In the genomic region with DNA sequence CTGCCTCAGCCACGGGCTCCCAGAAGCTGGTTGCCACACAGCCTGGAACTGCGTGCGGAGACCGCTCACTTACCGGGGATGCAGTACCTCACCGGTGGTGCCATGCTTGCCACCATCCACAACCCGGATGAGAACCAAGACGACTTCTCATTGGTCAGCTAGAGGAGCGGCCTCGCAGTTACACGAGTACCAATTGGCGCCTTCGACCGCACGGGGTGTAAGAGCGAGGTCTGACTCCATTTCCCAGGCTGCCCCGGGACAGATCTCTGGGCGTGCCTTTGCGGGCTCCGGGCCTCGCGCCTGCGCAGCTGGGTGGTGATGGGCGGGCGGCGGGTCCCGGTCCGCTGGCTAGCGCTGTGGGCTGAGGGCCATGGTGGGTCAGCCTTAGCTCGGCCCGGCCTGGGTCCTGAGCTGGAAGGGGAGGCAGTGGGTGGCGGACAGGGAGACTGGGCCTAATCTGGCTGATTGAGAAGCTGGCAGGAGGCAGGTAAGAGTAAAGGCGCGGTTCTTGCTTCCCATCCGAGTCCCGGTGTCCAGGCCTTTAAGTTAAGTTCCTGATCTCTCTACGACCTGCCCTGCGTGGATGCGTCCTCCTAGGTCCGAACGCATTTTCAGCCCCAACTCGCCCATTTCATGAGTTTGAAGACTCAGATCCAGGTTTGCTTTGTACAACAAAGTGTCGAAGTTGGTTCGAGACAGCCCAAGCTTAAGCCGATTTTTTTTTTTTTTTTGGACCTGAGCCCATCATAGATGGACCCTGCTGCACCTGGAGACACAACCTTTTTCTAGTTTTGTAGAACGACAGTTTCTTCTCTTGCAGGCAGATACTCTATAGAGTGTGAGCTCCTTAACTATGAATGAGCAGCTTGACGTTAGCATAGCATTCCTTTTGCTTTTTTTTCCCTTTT, we compare ENCODE assay signal across 8 mouse cellular contexts. TPM values are rescaled to one million over a fixed set of nuclear protein-coding genes. Genes with fewer than 3 reads are reported as not detected.
DNase-seq lines count a peak whose midpoint lies in the region; ATAC-seq lines count a peak whose summit lies in the region.

A gene (minus strand): TSS at position 245 of the 908 bp plus-strand sequence.
A gene (plus strand): TSS at position 302 of the 908 bp plus-strand sequence.

- H3K9ac ChIP-seq in hindbrain, embryonic 14.5 days = peak within 1 kb of the TSS; percentile 85

- under 1% methylated on average over 47 of the region's 47 CpGs for WGBS in hindbrain, embryonic 14.5 days

- H3K36me3 ChIP-seq in hindbrain, embryonic 14.5 days (replicated peaks; ENCODE audit: control insufficient read depth, insufficient read depth) = peaks cover 38% of the 10 kb centered on the region

- peak within 1 kb of the TSS; percentile 85 for H3K4me3 ChIP-seq in hindbrain, embryonic 14.5 days (replicated peaks; ENCODE audit: low read length)

- H3K4me2 ChIP-seq in hindbrain, embryonic 14.5 days (replicated peaks) = peak within 1 kb of the TSS; percentile 95

- peaks cover 21% of the 10 kb centered on the region for H3K4me1 ChIP-seq in hindbrain, embryonic 14.5 days (replicated peaks; ENCODE audit: control insufficient read depth, insufficient read depth, low read length)

- peak; percentile 99 for DNase-seq in R1 (ENCODE audit: low read depth, low spot score)
- DNase-seq in cerebellum, postnatal 25 days = peak; percentile 98 to 99
- peak; percentile 99 for DNase-seq in frontal cortex, postnatal 25 days (ENCODE audit: low spot score in 2 of 2)
- DNase-seq in hindbrain, embryonic 14.5 days (ENCODE audit: low spot score) = peak; percentile 98
- DNase-seq in layer of hippocampus, postnatal 36 days = peak; percentile 99
- DNase-seq in lung, postnatal 36 days = peak; percentile 99
- peak; percentile 99 for DNase-seq in retina, postnatal 1 day
- peak; percentile 97 to 99 for DNase-seq in urinary bladder, adult 18-20 months (ENCODE audit: low spot score in 2 of 2)

- no peaks in the 10 kb centered on the region for H3K9me3 ChIP-seq in hindbrain, embryonic 14.5 days (ENCODE audit: control insufficient read depth, low read length)

- peak within 1 kb of the TSS; percentile 77 for H3K27ac ChIP-seq in hindbrain, embryonic 14.5 days

- ATAC-seq in hindbrain, embryonic 14.5 days (ENCODE audit: low FRiP score) = peak; percentile 100

- no peaks in the 10 kb centered on the region for H3K27me3 ChIP-seq in hindbrain, embryonic 14.5 days (ENCODE audit: control insufficient read depth, insufficient read depth, low read length)

RNA-seq across cellular contexts. Expression of the first gene that starts in this region (rescaled TPM):
- 51.9 and 64.0 TPM in 2 replicates for polyA plus RNA-seq in hindbrain, embryonic 14.5 days (2014; fragmentation: Nextera tagmentation; extraction: Ambion mirVana)
- total RNA-seq in layer of hippocampus, postnatal 36 days (2021) = 10 to 100 TPM; 27.0 to 29.5 TPM

RNA-seq across cellular contexts. Expression of the second gene that starts in this region (rescaled TPM):
- 70.6 and 70.8 TPM in 2 replicates for polyA plus RNA-seq in hindbrain, embryonic 14.5 days (2014; fragmentation: Nextera tagmentation; extraction: Ambion mirVana)
- total RNA-seq in layer of hippocampus, postnatal 36 days (2021) = 10 to 100 TPM; 41.9 to 45.0 TPM

Comparison
In these comparisons a context has a peak if more than half of its experiments do, and no peak if none do; other contexts are left out.
1. Peak in every context shown above with its lines: DNase-seq, ATAC-seq, H3K4me3 ChIP-seq and H3K27ac ChIP-seq.